Comparison of ENCODE assay signal across 7 mouse cellular contexts in the genomic region with DNA sequence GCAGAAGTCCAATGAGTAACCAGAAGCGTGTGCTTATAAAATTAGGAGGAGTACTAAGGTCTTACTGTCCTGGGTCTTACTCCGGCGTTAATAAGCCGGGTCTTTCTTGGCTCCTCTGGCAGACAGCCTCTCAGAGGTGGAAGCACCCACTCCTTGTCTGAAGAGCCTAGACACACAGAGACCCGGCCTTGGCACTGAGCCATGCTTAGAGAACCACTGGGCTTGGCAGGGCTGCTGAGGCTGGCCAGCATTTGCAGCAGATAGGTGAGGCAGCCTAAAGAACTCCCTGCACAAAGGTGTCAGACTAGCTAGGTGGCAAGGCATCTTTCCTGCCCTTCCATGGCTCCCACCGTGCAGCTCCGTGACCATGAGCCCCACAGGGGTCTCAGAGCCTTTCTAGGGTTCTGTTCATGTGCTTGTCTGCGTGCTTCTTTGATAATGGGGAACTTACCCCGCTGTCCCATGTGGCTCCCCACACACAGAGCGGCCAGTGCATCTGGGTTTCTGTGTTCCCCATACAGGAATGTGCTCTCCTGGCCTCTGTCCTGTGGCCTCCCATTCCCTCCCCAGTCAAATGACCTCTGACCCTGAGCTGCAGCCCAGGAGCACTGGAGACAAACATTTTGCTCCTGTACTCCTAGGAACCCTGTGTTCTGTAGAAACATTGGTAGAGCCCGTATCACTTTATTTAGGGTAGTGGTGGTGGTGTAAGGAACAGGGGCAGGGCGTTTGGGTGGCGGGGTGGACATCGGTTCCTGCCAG. TPM values are rescaled to one million over a fixed set of nuclear protein-coding genes. Genes with fewer than 3 reads are reported as not detected.
DNase-seq lines count a peak whose midpoint lies in the region; ATAC-seq and TF ChIP-seq lines count a peak whose summit lies in the region.

No protein-coding gene starts in this region.

- H3K27me3 ChIP-seq in intestine, embryonic 14.5 days (replicated peaks; ENCODE audit: control insufficient read depth, insufficient read depth, low read length) = no peaks in the 10 kb centered on the region
- no peaks in the 10 kb centered on the region for H3K27me3 ChIP-seq in liver, postnatal 0 days (ENCODE audit: insufficient read depth, low read length)

- no peak for TF ChIP-seq EP300 in liver, postnatal 0 days (IDR thresholded peaks at IDR 0.05; ENCODE audit: low read depth)

- TF ChIP-seq CTCF in liver, postnatal 0 days (IDR thresholded peaks at IDR 0.05; ENCODE audit: low read depth) = no peak

- ATAC-seq in intestine, embryonic 14.5 days (replicated peaks; ENCODE audit: low FRiP score, low TSS enrichment, low read depth) = no peak; the same call in 1 of the 2 replicates
- ATAC-seq in liver, postnatal 0 days = peak; percentile 45

- no peaks in the 10 kb centered on the region for H3K9me3 ChIP-seq in intestine, embryonic 14.5 days (ENCODE audit: control insufficient read depth, low read length)
- H3K9me3 ChIP-seq in liver, postnatal 0 days (ENCODE audit: low read length) = no peaks in the 10 kb centered on the region

- H3K27ac ChIP-seq in intestine, embryonic 14.5 days (ENCODE audit: low read depth) = peak overlapping the region; percentile 54; the same call in 1 of the 2 replicates
- peak overlapping the region; percentile 45 for H3K27ac ChIP-seq in liver, postnatal 0 days (ENCODE audit: low read depth)

- no peak overlapping the region for H3K4me3 ChIP-seq in intestine, embryonic 14.5 days (ENCODE audit: low read depth, low read length)
- no peak overlapping the region for H3K4me3 ChIP-seq in liver, postnatal 0 days (ENCODE audit: low read depth, low read length)

- WGBS in intestine, embryonic 14.5 days = 64% methylated on average over 14 of the region's 14 CpGs
- 56% methylated on average over 14 of the region's 14 CpGs for WGBS in liver, postnatal 0 days (ENCODE audit: insufficient replicate concordance)

- H3K36me3 ChIP-seq in intestine, embryonic 14.5 days (ENCODE audit: control insufficient read depth, insufficient read depth, low read length) = peaks cover 4% of the 10 kb centered on the region; the same call in 1 of the 2 replicates
- H3K36me3 ChIP-seq in liver, postnatal 0 days (replicated peaks; ENCODE audit: insufficient read depth, low read length) = peaks cover 2% of the 10 kb centered on the region; the same call in 1 of the 2 replicates

- H3K4me1 ChIP-seq in intestine, embryonic 14.5 days (replicated peaks; ENCODE audit: control insufficient read depth, insufficient read depth, low read length) = peaks cover 39% of the 10 kb centered on the region
- peaks cover 22% of the 10 kb centered on the region for H3K4me1 ChIP-seq in liver, postnatal 0 days (ENCODE audit: insufficient read depth)

- H3K4me2 ChIP-seq in intestine, embryonic 14.5 days (ENCODE audit: low read length) = no peak overlapping the region
- peak overlapping the region; percentile 22; the same call in 1 of the 2 replicates for H3K4me2 ChIP-seq in liver, postnatal 0 days (ENCODE audit: low read depth, low read length)

- peak; percentile 52 for DNase-seq in right cerebral cortex, postnatal 4 days
- DNase-seq in right cerebral cortex, postnatal 36 days (ENCODE audit: low spot score in 2 of 2) = no peak
- DNase-seq in intestine, embryonic 14.5 days (ENCODE audit: low spot score) = no peak
- peak; percentile 45 for DNase-seq in liver, postnatal 0 days
- DNase-seq in yolk sac, embryonic 10.5 days (ENCODE audit: low spot score) = peak; percentile 70
- DNase-seq in spleen, adult 18-20 months = no peak
- no peak for DNase-seq in adrenal gland, adult 18-20 months (ENCODE audit: low spot score in 2 of 2)

- 0 out of 2 replicates have a peak overlapping the region, but pooled peaks have one; percentile 1 for H3K9ac ChIP-seq in intestine, embryonic 14.5 days (ENCODE audit: low read length)
- no peak overlapping the region; the same call in 1 of the 2 replicates for H3K9ac ChIP-seq in liver, postnatal 0 days (replicated peaks)

RNA-seq across cellular contexts. Expression of a gene that starts 54.1 kb away (rescaled TPM):
- polyA plus RNA-seq in intestine, embryonic 14.5 days (2014; fragmentation: Nextera tagmentation; extraction: Ambion mirVana) = 0.73 and 1.4 TPM in 2 replicates
- 0.07 TPM in 1 of 2 replicates, not detected in the other for polyA plus RNA-seq in liver, postnatal 0 days (2015; fragmentation: Nextera tagmentation; extraction: Ambion mirVana)
- total RNA-seq in adrenal gland, adult 18-20 months (2021) = not detected

Comparison
In these comparisons a context has a peak if more than half of its experiments do, and no peak if none do; other contexts are left out.
1. DNase-seq: peak in right cerebral cortex, postnatal 4 days (single experiment), liver, postnatal 0 days (single experiment) and yolk sac, embryonic 10.5 days (single experiment); none in right cerebral cortex, postnatal 36 days (0 of 2), intestine, embryonic 14.5 days (single experiment), spleen, adult 18-20 months (0 of 2) and adrenal gland, adult 18-20 months (0 of 2).